Mouse (Mus musculus): ENCODE measurements around the gene C1qb. TPM values are rescaled to one million over a fixed set of nuclear protein-coding genes. Genes with fewer than 3 reads are reported as not detected.

The C1qb gene
- total RNA-seq, 2 experiments from 2014 or later, result 56.6 to 61.3 TPM

GRCm38 (mm10) chr4:136896461-136896860, 10.5 kb upstream of the C1qb start:
- no peak for DNase-seq (ENCODE audit: low spot score in 2 of 2)
- intact Hi-C loops (cut with DNase I), result loop anchor here (10.0 kb wide), 2 partner anchors 408 to 678 kb away; partner anchors contain the start of gene Ldlrad2

GRCm38 (mm10) chr4:136895861-136896260, 9.9 kb upstream of the C1qb start:
- no peak for DNase-seq (ENCODE audit: low spot score in 2 of 2)
- intact Hi-C loops (cut with DNase I), result loop anchor here (10.0 kb wide), 2 partner anchors 409 to 679 kb away; partner anchors contain the start of gene Ldlrad2

- intact Hi-C loops (cut with DNase I), result loop anchor here (1.0 to 10.0 kb wide), 4 partner anchors 86 to 680 kb away; partner anchors contain the start of gene Ldlrad2
- DNase-seq (ENCODE audit: low spot score in 2 of 2), result no peak
Measured at GRCm38 (mm10) chr4:136894821-136895220, 8.8 kb upstream of the C1qb start.

DNA sequence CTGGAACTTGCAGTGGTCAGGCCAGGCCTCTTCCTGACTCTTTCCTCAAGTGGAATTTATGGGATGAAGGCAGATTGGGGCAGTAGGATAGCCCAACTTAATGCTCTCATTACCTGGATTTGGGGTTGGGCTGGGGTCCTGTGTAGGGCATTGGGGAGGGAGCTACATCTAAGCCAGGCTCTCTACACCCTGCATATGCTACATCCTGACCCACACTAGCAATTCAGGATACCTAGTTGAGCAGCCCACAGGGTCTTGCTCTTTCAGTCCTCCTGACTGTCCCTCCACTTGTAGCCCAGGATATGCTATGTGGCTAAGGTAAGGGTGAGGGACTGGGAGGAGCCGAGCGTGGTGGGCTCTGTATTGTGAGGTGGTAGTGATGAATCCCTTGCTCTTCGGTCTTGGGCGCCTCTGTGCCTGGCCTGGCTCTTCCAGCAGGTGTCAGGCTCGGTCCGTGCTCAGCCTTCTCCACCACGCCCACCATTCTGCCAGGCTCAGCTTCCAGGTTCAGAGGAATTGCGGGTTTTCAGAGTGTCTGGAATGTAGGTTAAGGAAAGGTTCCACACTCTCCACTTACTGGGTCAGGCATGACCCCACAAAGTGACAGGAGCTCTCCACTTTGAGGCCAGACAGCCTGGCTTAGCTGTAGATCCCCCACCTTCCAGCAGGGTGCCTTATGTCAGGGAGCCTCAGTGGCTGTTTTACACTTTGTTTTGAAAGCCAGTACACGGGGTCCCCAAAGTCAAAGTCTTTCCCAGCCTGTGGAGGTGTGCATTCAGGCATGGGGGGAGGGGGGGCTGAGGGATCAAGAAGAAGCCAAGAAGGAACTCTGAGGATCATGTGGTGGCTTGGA, 7.9 kb upstream of the C1qb start:
- intact Hi-C loops (cut with DNase I), result loop anchor here (1.0 to 10.0 kb wide), 4 partner anchors 87 to 681 kb away; partner anchors contain the start of gene Ldlrad2
- DNase-seq (ENCODE audit: low spot score in 2 of 2), result peak; percentile 66 to 70

DNA sequence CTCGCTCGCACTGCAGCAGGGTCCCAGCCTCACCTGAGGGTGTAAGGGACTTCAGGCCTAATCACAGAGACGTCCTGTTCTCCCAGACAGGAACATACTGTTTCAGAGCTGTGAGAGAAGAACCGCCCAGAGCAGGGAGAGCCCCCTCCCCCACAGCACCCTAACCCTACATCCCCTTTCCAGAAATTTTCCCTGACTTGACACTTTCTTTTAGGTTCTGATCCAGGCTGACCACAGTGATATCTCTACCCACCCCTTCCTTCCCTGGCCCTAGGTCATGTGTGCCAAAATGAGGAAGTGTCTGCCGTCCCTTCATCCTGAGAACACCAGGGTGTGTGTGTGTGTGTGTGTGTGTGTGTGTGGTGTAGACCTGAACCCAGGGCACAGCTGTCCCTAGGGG, 6.8 kb upstream of the C1qb start, which contains the start of gene C1qc:
C1qc (minus strand) TSS at position 255 of the 400 bp plus-strand sequence.
- peak in 1 of 2 experiments; percentile 48 for DNase-seq (ENCODE audit: low spot score in 2 of 2)
- intact Hi-C loops (cut with DNase I), result loop anchor here (10.0 kb wide), 2 partner anchors 412 to 682 kb away; partner anchors contain the start of gene Ldlrad2

- intact Hi-C loops (cut with DNase I), result loop anchor here (10.0 kb wide), 2 partner anchors 412 to 682 kb away; partner anchors contain the start of gene Ldlrad2
- DNase-seq (ENCODE audit: low spot score in 2 of 2), result no peak
Measured at GRCm38 (mm10) chr4:136892371-136892770, 6.4 kb upstream of the C1qb start.

DNA sequence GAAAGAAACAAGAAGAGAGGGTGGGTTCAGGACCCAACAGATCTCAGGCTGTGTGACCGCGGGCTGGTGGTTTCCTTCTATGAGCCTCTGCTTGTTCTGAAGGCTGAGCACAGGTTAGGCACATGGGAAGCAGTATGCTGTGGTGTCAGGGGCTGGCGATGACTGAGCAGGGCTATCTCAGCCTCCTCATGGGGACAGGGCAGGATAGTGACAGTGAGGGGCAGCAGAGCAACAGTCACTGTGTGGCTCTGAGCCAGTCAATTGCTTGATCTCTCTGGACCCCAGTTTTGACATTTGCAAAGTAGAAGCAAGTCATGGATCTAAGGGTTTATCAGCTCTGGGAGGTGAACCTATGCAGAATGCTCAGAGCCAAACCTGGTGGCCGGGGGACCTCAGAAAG, 5.1 kb upstream of the C1qb start:
- DNase-seq (ENCODE audit: low spot score in 2 of 2), result no peak
- intact Hi-C loops (cut with DNase I), result loop anchor here (10.0 kb wide), 2 partner anchors 414 to 684 kb away; partner anchors contain the start of gene Ldlrad2

DNA sequence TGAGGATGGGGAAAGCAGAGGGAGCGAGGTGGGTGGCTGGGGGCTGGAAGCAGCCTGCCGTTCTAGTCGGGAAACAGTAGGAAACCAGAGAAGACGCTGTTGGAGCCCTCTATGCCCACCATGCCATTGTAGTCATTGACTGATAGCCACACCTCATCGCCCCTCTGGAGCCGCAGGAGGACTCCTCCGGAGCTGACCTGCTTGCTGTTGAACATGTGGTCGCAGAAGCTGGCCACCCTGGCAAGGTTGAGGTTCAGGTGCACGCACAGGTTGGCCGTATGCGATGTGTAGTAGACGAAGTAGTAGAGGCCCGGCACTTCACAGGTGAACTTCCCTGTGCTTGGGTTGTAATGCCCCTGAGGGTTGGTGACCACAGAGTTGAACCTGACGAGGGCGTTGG, 4.0 kb upstream of the C1qb start:
- no peak for DNase-seq (ENCODE audit: low spot score in 2 of 2)
- intact Hi-C loops (cut with DNase I), result loop anchor here (10.0 kb wide), 2 partner anchors 415 to 685 kb away; partner anchors contain the start of gene Ldlrad2

DNA sequence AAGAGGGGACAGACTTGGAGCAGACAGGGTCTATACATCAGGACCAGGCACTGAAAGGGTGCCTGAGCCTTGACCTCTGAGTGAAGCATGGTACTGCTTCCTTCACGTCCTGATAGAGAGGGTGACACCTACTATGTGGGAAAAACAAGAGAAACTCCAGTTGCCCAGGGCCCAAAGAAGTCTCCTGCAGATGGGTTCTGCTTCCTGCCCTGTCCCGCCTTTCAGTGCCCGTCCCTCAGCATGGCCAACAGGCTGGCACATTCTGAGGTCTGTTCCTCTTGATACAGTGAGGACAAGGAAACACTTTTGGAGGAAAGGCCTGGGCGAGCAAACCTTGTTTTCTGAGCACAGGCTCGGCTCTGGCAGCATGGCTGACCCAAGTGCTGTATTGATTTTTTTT, 1.7 kb upstream of the C1qb start:
- DNase-seq (ENCODE audit: low spot score in 2 of 2), result no peak
- intact Hi-C loops (cut with DNase I), result no loop called here

DNA sequence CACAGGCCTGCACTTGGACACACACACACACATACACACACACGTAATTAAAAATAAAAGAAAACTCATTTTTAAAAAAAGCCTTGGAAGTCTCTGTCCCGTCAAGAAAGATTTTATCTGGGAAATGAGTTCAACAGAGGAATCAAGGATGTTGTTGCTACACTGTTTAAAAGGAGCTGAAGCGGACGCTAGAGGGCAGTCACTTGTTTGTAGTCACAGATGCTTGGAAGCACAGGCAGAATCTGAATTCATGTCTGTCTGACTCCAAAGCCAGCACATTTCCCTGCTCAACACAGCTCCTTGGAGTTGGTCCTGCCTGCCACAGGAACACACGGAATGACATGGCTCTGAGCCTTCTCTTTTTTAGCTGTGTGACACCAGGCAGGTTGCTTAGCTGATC, 7.4 kb downstream of the C1qb start:
- peak in 1 of 2 experiments; percentile 42 for DNase-seq (ENCODE audit: low spot score in 2 of 2)
- intact Hi-C loops (cut with DNase I), result no loop called here

GRCm38 (mm10) chr4:136878171-136878570, 7.8 kb downstream of the C1qb start:
- intact Hi-C loops (cut with DNase I), result no loop called here
- DNase-seq (ENCODE audit: low spot score in 2 of 2), result no peak

- intact Hi-C loops (cut with DNase I), result loop anchor here (2.0 kb wide), 1 partner anchor 198 kb away; no protein-coding TSS in a partner anchor
- DNase-seq (ENCODE audit: low spot score in 2 of 2), result peak in 1 of 2 experiments; percentile 62
Measured at GRCm38 (mm10) chr4:136876971-136877370, 9.0 kb downstream of the C1qb start.

DNA sequence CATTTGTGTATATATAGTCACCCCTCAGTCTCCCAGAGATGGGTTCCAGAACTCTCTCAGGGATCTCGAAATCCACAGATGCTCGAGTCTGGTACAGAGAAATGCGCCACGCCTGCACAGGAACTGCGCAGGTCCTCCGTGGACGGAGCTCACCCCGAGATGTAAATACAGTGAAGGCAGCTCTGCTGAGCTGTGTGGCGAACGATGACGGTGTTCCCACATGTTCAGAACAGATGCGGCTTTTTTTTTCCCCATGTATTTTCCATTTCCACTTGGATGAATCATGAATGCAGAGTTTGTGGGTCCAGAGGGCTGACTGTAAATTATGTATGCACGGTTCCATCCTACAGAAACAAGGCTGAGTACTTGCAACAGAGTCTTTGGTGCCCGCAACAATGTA, 11.0 kb downstream of the C1qb start:
- DNase-seq (ENCODE audit: low spot score in 2 of 2), result peak in 1 of 2 experiments; percentile 73
- intact Hi-C loops (cut with DNase I), result loop anchor here (1.0 kb wide), 1 partner anchor 226 kb away; no protein-coding TSS in a partner anchor

- intact Hi-C loops (cut with DNase I), result no loop called here
- no peak for DNase-seq (ENCODE audit: low spot score in 2 of 2)
Measured at GRCm38 (mm10) chr4:136868371-136868770, 17.6 kb downstream of the C1qb start.

DNA sequence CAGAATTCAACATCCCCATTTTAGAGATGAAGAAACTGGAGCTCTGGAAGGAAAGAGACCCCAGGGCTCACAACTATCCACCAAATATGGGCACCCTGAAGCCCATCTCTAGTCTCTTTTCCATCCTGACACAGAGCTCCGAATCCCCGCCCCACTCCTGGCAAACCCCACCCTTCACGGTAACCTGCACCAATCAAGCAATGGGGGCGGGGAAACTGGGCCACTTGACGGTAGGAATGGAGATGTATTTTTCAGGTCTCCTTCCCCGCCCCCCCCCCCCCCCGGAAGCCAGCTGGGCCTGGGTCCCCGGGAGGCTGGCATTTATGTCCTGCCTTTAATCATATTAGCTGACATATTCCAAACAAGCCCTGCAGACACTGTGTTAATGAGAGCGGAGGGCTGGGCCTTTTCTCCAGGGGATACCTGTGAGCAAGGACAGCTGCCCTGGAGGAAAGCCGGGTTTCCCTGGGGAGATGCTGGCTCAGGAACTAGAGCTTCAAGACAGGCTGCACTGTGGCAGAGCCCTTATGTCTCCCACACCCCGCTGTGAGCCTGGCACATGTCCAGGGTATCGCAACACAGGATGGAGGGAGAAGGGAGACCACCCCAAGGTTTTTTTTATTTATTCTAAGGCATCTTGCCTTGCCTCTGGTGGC, 18.2 kb downstream of the C1qb start:
- intact Hi-C loops (cut with DNase I), result no loop called here
- DNase-seq (ENCODE audit: low spot score in 2 of 2), result no peak

GRCm38 (mm10) chr4:136865531-136865930, 20.5 kb downstream of the C1qb start:
- no peak for DNase-seq (ENCODE audit: low spot score in 2 of 2)
- intact Hi-C loops (cut with DNase I), result no loop called here

DNA sequence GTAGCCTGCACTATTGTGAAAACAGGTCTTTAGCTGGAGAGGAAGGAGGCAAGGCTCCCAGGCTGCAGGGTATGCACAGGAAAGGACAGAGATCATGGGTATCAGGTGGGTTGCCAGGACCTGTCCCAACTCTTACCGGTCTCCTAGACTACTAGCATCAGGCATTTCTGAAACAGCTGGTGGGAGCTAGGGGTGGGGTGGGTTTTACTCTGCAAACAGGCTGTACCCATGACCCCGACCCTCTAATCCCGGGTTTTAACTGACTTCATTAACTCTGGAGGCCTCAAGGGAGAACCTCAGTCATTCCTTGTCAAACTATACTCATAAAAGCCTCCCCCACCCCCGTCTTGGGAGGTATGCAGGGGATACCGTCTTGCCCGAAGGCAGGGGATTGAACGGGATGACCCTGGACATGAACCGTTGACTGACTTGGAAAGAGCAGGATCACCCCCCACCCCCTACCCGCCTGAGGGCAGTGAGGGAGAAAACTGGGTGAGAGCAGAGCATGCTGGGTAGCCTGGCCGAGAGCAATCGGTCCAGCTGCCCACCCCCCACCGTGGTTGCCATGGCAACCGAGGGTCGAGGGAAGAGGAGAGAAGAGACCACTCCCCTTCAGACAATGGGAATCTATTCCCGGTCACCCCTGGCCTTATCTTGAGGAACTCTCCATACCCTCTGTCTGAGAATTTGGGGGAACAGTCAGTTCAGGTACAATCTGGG, 21.1 kb downstream of the C1qb start:
- no peak for DNase-seq (ENCODE audit: low spot score in 2 of 2)
- intact Hi-C loops (cut with DNase I), result no loop called here

- intact Hi-C loops (cut with DNase I), result no loop called here
- DNase-seq (ENCODE audit: low spot score in 2 of 2), result peak in 1 of 2 experiments; percentile 26
Measured at GRCm38 (mm10) chr4:136863517-136863916, 22.5 kb downstream of the C1qb start.

DNA sequence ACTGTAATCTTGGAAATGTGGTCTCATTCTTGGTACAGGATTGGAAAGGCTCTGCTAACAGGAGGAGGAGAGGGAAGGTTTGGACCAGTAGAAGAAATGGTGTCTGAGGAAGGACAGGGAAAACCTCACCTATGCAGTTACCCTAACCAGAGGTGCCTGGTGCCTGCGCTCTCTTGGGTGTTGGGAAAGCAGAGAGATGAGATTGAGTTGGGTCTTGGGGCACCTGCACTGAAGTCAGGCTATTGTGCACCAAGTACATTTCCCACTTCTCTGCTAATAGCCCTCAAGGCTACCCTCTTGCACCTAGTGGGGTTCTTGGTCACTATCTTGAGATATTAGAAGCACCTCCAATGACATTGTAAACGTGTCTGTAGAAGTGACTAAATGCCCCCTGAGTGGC, 23.6 kb downstream of the C1qb start:
- intact Hi-C loops (cut with DNase I), result no loop called here
- no peak for DNase-seq (ENCODE audit: low spot score in 2 of 2)

All from left cerebral cortex, postnatal 25 days (tissue).